Mouse (Mus musculus): ENCODE data around the gene Entpd2. TPM values are rescaled to one million over a fixed set of nuclear protein-coding genes. Genes with fewer than 3 reads are reported as not detected.
A peak's percentile ranks its signal among the peaks of the same experiment; 100 is the strongest.

Entpd2 gene
- polyA plus RNA-seq, 1 experiment from 2014 or later, result 1.0 TPM

- Histone ChIP-seq H3K4me2 (ENCODE audit: low read depth, low read length) (no peak overlapping the region), H3K4me1 (ENCODE audit: control insufficient read depth, low read depth, low read length) (peaks cover 6% of the 10 kb centered on the region), H3K9me3 (replicated peaks; ENCODE audit: control insufficient read depth, low read length) (no peaks in the 10 kb centered on the region), H3K27me3 (ENCODE audit: control insufficient read depth, insufficient read depth, low read depth, low read length) (peaks cover 14% of the 10 kb centered on the region), H3K36me3 (ENCODE audit: control insufficient read depth, insufficient read depth) (no peaks in the 10 kb centered on the region), H3K27ac (ENCODE audit: low read length) (no peak overlapping the region), H3K9ac (ENCODE audit: low read depth, low read length) (no peak overlapping the region), H3K4me3 (ENCODE audit: low read depth, low read length) (no peak overlapping the region)
- 58% methylated on average over 13 of the region's 13 CpGs for WGBS (ENCODE audit: insufficient replicate concordance)
- ATAC-seq (ENCODE audit: low read depth), result 0 out of 2 replicates have a peak, but pooled peaks have one; percentile 28
Measured at GRCm38 (mm10) chr2:25363478-25364178, 32.0 kb upstream of the Entpd2 start.

- 88% methylated on average over 4 of the region's 4 CpGs for WGBS (ENCODE audit: insufficient replicate concordance)
- no peaks in the 10 kb centered on the region for H3K36me3 ChIP-seq (ENCODE audit: control insufficient read depth, insufficient read depth)
- peak overlapping the region; percentile 91; the same call in 1 of the 2 replicates for H3K4me2 ChIP-seq (ENCODE audit: low read depth, low read length)
- H3K9me3 ChIP-seq (replicated peaks; ENCODE audit: control insufficient read depth, low read length), result no peaks in the 10 kb centered on the region
- peaks cover 14% of the 10 kb centered on the region for H3K27me3 ChIP-seq (ENCODE audit: control insufficient read depth, insufficient read depth, low read depth, low read length)
- H3K4me3 ChIP-seq (ENCODE audit: low read depth, low read length), result peak overlapping the region; percentile 68
- no peak for ATAC-seq (ENCODE audit: low read depth)
- H3K27ac ChIP-seq (ENCODE audit: low read length), result no peak overlapping the region
- H3K4me1 ChIP-seq (ENCODE audit: control insufficient read depth, low read depth, low read length), result peaks cover 6% of the 10 kb centered on the region
- no peak overlapping the region; the same call in 1 of the 2 replicates for H3K9ac ChIP-seq (ENCODE audit: low read depth, low read length)
Measured at GRCm38 (mm10) chr2:25364313-25364712, 31.4 kb upstream of the Entpd2 start.

- 0 out of 2 replicates have a peak, but pooled peaks have one; percentile 3 for ATAC-seq (ENCODE audit: low read depth)
- H3K4me1 ChIP-seq (ENCODE audit: control insufficient read depth, low read depth, low read length), result peaks cover 7% of the 10 kb centered on the region
- peak overlapping the region; percentile 68 for H3K4me3 ChIP-seq (ENCODE audit: low read depth, low read length)
- peaks cover 14% of the 10 kb centered on the region for H3K27me3 ChIP-seq (ENCODE audit: control insufficient read depth, insufficient read depth, low read depth, low read length)
- no peaks in the 10 kb centered on the region for H3K9me3 ChIP-seq (replicated peaks; ENCODE audit: control insufficient read depth, low read length)
- 30% methylated on average over 9 of the region's 9 CpGs for WGBS (ENCODE audit: insufficient replicate concordance)
- peak overlapping the region; percentile 66; the same call in 1 of the 2 replicates for H3K9ac ChIP-seq (ENCODE audit: low read depth, low read length)
- H3K27ac ChIP-seq (ENCODE audit: low read length), result no peak overlapping the region
- H3K36me3 ChIP-seq (ENCODE audit: control insufficient read depth, insufficient read depth), result no peaks in the 10 kb centered on the region
- peak overlapping the region; percentile 91 for H3K4me2 ChIP-seq (ENCODE audit: low read depth, low read length)
Measured at GRCm38 (mm10) chr2:25364761-25365090, 30.9 kb upstream of the Entpd2 start.

GRCm38 (mm10) chr2:25365091-25365761, 30.4 kb upstream of the Entpd2 start, which contains the start of gene Uap1l1:
TSS of gene Uap1l1 (minus strand) at chr2:25365682.
- H3K36me3 ChIP-seq (ENCODE audit: control insufficient read depth, insufficient read depth), result no peaks in the 10 kb centered on the region
- H3K27ac ChIP-seq (ENCODE audit: low read length), result 0 out of 2 replicates have a peak within 1 kb of the TSS, but pooled peaks have one; percentile 43
- H3K9me3 ChIP-seq (replicated peaks; ENCODE audit: control insufficient read depth, low read length), result no peaks in the 10 kb centered on the region
- H3K4me1 ChIP-seq (ENCODE audit: control insufficient read depth, low read depth, low read length), result peaks cover 12% of the 10 kb centered on the region
- peak within 1 kb of the TSS; percentile 91 for H3K4me2 ChIP-seq (ENCODE audit: low read depth, low read length)
- WGBS (ENCODE audit: insufficient replicate concordance), result under 1% methylated on average over 50 of the region's 54 CpGs
- H3K27me3 ChIP-seq (ENCODE audit: control insufficient read depth, insufficient read depth, low read depth, low read length), result peaks cover 14% of the 10 kb centered on the region
- peak within 1 kb of the TSS; percentile 66 for H3K9ac ChIP-seq (ENCODE audit: low read depth, low read length)
- H3K4me3 ChIP-seq (ENCODE audit: low read depth, low read length), result peak within 1 kb of the TSS; percentile 68
- ATAC-seq (ENCODE audit: low read depth), result peak; percentile 70

- Histone ChIP-seq H3K4me2 (ENCODE audit: low read depth, low read length) (peak overlapping the region; percentile 49), H3K9me3 (replicated peaks; ENCODE audit: control insufficient read depth, low read length) (no peaks in the 10 kb centered on the region), H3K4me1 (ENCODE audit: control insufficient read depth, low read depth, low read length) (peaks cover 43% of the 10 kb centered on the region), H3K36me3 (ENCODE audit: control insufficient read depth, insufficient read depth) (no peaks in the 10 kb centered on the region), H3K9ac (ENCODE audit: low read depth, low read length) (no peak overlapping the region), H3K27me3 (ENCODE audit: control insufficient read depth, insufficient read depth, low read depth, low read length) (peaks cover 6% of the 10 kb centered on the region; the same call in 1 of the 2 replicates), H3K4me3 (ENCODE audit: low read depth, low read length) (0 out of 2 replicates have a peak overlapping the region, but pooled peaks have one; percentile 4), H3K27ac (ENCODE audit: low read length) (peak overlapping the region; percentile 15; the same call in 1 of the 2 replicates)
- WGBS (ENCODE audit: insufficient replicate concordance), result 32% methylated on average over 3 of the region's 3 CpGs
- ATAC-seq (ENCODE audit: low read depth), result peak; percentile 36
Measured at GRCm38 (mm10) chr2:25369996-25370395, 25.7 kb upstream of the Entpd2 start.

- peak; percentile 88 for ATAC-seq (ENCODE audit: low read depth)
- Histone ChIP-seq H3K27ac (ENCODE audit: low read length) (peak within 1 kb of the TSS; percentile 58), H3K4me3 (ENCODE audit: low read depth, low read length) (peak within 1 kb of the TSS; percentile 85), H3K4me1 (ENCODE audit: control insufficient read depth, low read depth, low read length) (peaks cover 47% of the 10 kb centered on the region), H3K9ac (ENCODE audit: low read depth, low read length) (peak within 1 kb of the TSS; percentile 83), H3K4me2 (ENCODE audit: low read depth, low read length) (peak within 1 kb of the TSS; percentile 92), H3K9me3 (replicated peaks; ENCODE audit: control insufficient read depth, low read length) (no peaks in the 10 kb centered on the region), H3K27me3 (ENCODE audit: control insufficient read depth, insufficient read depth, low read depth, low read length) (peaks cover 4% of the 10 kb centered on the region; the same call in 1 of the 2 replicates), H3K36me3 (ENCODE audit: control insufficient read depth, insufficient read depth) (peaks cover 10% of the 10 kb centered on the region)
- 1% methylated on average over 65 of the region's 65 CpGs for WGBS (ENCODE audit: insufficient replicate concordance)
Measured at GRCm38 (mm10) chr2:25371764-25372643, 23.7 kb upstream of the Entpd2 start, which contains the start of gene Sapcd2. TSS of gene Sapcd2 (plus strand) at chr2:25372321.

GRCm38 (mm10) chr2:25372644-25373391, 22.9 kb upstream of the Entpd2 start:
- Histone ChIP-seq H3K9me3 (replicated peaks; ENCODE audit: control insufficient read depth, low read length) (no peaks in the 10 kb centered on the region), H3K4me3 (ENCODE audit: low read depth, low read length) (peak overlapping the region; percentile 85), H3K4me1 (ENCODE audit: control insufficient read depth, low read depth, low read length) (peaks cover 47% of the 10 kb centered on the region), H3K9ac (ENCODE audit: low read depth, low read length) (peak overlapping the region; percentile 83), H3K4me2 (ENCODE audit: low read depth, low read length) (peak overlapping the region; percentile 92), H3K27ac (ENCODE audit: low read length) (peak overlapping the region; percentile 58), H3K36me3 (ENCODE audit: control insufficient read depth, insufficient read depth) (peaks cover 15% of the 10 kb centered on the region), H3K27me3 (ENCODE audit: control insufficient read depth, insufficient read depth, low read depth, low read length) (peaks cover 4% of the 10 kb centered on the region; the same call in 1 of the 2 replicates)
- ATAC-seq (ENCODE audit: low read depth), result peak; percentile 20
- WGBS (ENCODE audit: insufficient replicate concordance), result 1% methylated on average over 42 of the region's 42 CpGs

- H3K4me3 ChIP-seq (ENCODE audit: low read depth, low read length), result peak overlapping the region; percentile 85
- H3K36me3 ChIP-seq (ENCODE audit: control insufficient read depth, insufficient read depth), result peaks cover 15% of the 10 kb centered on the region
- peaks cover 47% of the 10 kb centered on the region for H3K4me1 ChIP-seq (ENCODE audit: control insufficient read depth, low read depth, low read length)
- 35% methylated on average over 2 of the region's 2 CpGs for WGBS (ENCODE audit: insufficient replicate concordance)
- H3K27ac ChIP-seq (ENCODE audit: low read length), result no peak overlapping the region
- no peaks in the 10 kb centered on the region for H3K27me3 ChIP-seq (ENCODE audit: control insufficient read depth, insufficient read depth, low read depth, low read length)
- H3K4me2 ChIP-seq (ENCODE audit: low read depth, low read length), result peak overlapping the region; percentile 92
- H3K9me3 ChIP-seq (replicated peaks; ENCODE audit: control insufficient read depth, low read length), result no peaks in the 10 kb centered on the region
- ATAC-seq (ENCODE audit: low read depth), result no peak
- peak overlapping the region; percentile 83 for H3K9ac ChIP-seq (ENCODE audit: low read depth, low read length)
Measured at GRCm38 (mm10) chr2:25373431-25373830, 22.2 kb upstream of the Entpd2 start.
